Mouse (Mus musculus) hindbrain, embryonic 16.5 days (tissue): ENCODE measurements around the gene Ulk1. TPM values are rescaled to one million over a fixed set of nuclear protein-coding genes. Genes with fewer than 3 reads are reported as not detected.
"Not testable (repeated sequence)": the region's sequence is repeated elsewhere in the genome, so short reads cannot be mapped to it uniquely, and the experiment has no call there.

Experiments used
- ATAC-seq: fragments of 200-750 bp; cut with Nextera tagmentation; 2 replicates; pipeline ENCODE4 v1.8.0; 2017; ENCODE audit warnings: moderate TSS enrichment, moderate library complexity
- H3K27ac ChIP-seq: fragments of 300-500 bp; sonication (generic); 2 replicates; pipeline ENCODE4 v1.5.1; 2014; ENCODE audit warnings: low read depth, mild to moderate bottlenecking, control low read depth, low read length, moderate library complexity
- H3K27me3 ChIP-seq: fragments of 300-500 bp; sonication (generic); replicated peaks from 2 replicates; pipeline ENCODE4 v1.6.1; 2014; ENCODE audit warnings: low read length; ENCODE audit not compliant: control insufficient read depth, insufficient read depth
- H3K36me3 ChIP-seq: fragments of 300-500 bp; sonication (generic); 2 replicates; pipeline ENCODE4 v1.6.1; 2014; ENCODE audit warnings: mild to moderate bottlenecking, low read length, moderate library complexity, mixed read lengths; ENCODE audit not compliant: control insufficient read depth, insufficient read depth
- H3K4me1 ChIP-seq: fragments of 300-500 bp; sonication (generic); 2 replicates; pipeline ENCODE4 v1.6.1; 2014; ENCODE audit warnings: low read depth, low read length; ENCODE audit not compliant: control insufficient read depth, insufficient read depth
- H3K4me2 ChIP-seq: fragments of 300-500 bp; sonication (generic); 2 replicates; pipeline ENCODE4 v1.6.1; 2014; ENCODE audit warnings: mild to moderate bottlenecking, low read length, control low read depth, moderate library complexity
- H3K4me3 ChIP-seq: fragments of 300-500 bp; sonication (generic); 2 replicates; pipeline ENCODE4 v1.5.1; 2014; ENCODE audit warnings: mild to moderate bottlenecking, low read length, control low read depth, moderate library complexity
- H3K9ac ChIP-seq: fragments of 300-500 bp; sonication (generic); 2 replicates; pipeline ENCODE4 v1.6.1; 2014; ENCODE audit warnings: low read depth, mild to moderate bottlenecking, control low read depth, low read length, moderate library complexity
- H3K9me3 ChIP-seq: fragments of 300-500 bp; sonication (generic); 2 replicates; pipeline ENCODE4 v1.6.1; 2014; ENCODE audit warnings: mild to moderate bottlenecking, low read length, moderate library complexity; ENCODE audit not compliant: control insufficient read depth
- WGBS: fragments of 180-500 bp; shearing (Covaris S2); extraction: QIAGEN DNeasy Blood & Tissue Kit; methylation state at CpG from one replicate; pipeline ENCODE4 v1.1.7; 2014; 5-methylcytosine and 5-hydroxymethylcytosine counted together
- polyA plus RNA-seq: library from polyadenylated mRNA; unstranded; fragments of >200 nt; fragmentation: Nextera tagmentation; extraction: Ambion mirVana; gene quantifications from 2 replicates; pipeline ENCODE4 v1.2.1, GENCODE M21; 2015

Ulk1 gene
- polyA plus RNA-seq, 1 experiment from 2014 or later = 20.7 TPM

- not testable (repeated sequence) for H3K4me1 ChIP-seq, H3K27ac ChIP-seq, H3K4me3 ChIP-seq, H3K9me3 ChIP-seq, H3K27me3 ChIP-seq, ATAC-seq, H3K36me3 ChIP-seq, H3K9ac ChIP-seq, H3K4me2 ChIP-seq
- WGBS = 96% methylated on average over 5 of the region's 5 CpGs
These were observed 28.1 kb upstream of the Ulk1 start for GRCm38 (mm10) chr5:110838016-110838415.

- Histone ChIP-seq H3K4me2 (no peak overlapping the region), H3K27me3 (no peaks in the 10 kb centered on the region), H3K9me3 (no peaks in the 10 kb centered on the region), H3K4me3 (no peak overlapping the region), H3K27ac (no peak overlapping the region), H3K4me1 (peaks cover 7% of the 10 kb centered on the region), H3K36me3 (no peaks in the 10 kb centered on the region), H3K9ac (no peak overlapping the region)
- 46% methylated on average over 3 of the region's 3 CpGs for WGBS
- ATAC-seq = no peak
These were observed 26.1 kb upstream of the Ulk1 start for GRCm38 (mm10) chr5:110835959-110836358.

- H3K36me3 ChIP-seq = no peaks in the 10 kb centered on the region
- no peaks in the 10 kb centered on the region for H3K27me3 ChIP-seq
- H3K9me3 ChIP-seq = no peaks in the 10 kb centered on the region
- no peaks in the 10 kb centered on the region for H3K4me1 ChIP-seq
- no peak overlapping the region for H3K4me2 ChIP-seq
- ATAC-seq = no peak
- 90% methylated on average over 5 of the region's 5 CpGs for WGBS
- no peak overlapping the region for H3K4me3 ChIP-seq
- H3K27ac ChIP-seq = no peak overlapping the region
- H3K9ac ChIP-seq = no peak overlapping the region
These were observed 21.3 kb upstream of the Ulk1 start for GRCm38 (mm10) chr5:110831036-110831720.

GRCm38 (mm10) chr5:110827576-110827975 lies 17.7 kb upstream of the Ulk1 start:
- Histone ChIP-seq H3K27ac (no peak overlapping the region), H3K36me3 (no peaks in the 10 kb centered on the region), H3K9ac (no peak overlapping the region), H3K4me3 (no peak overlapping the region), H3K9me3 (no peaks in the 10 kb centered on the region), H3K4me2 (no peak overlapping the region), H3K27me3 (no peaks in the 10 kb centered on the region), H3K4me1 (no peaks in the 10 kb centered on the region)
- WGBS = 89% methylated on average over 5 of the region's 5 CpGs
- ATAC-seq = no peak

- no peak overlapping the region for H3K4me2 ChIP-seq
- no peak overlapping the region for H3K4me3 ChIP-seq
- no peak overlapping the region for H3K9ac ChIP-seq
- WGBS = 88% methylated on average over 8 of the region's 8 CpGs
- no peaks in the 10 kb centered on the region for H3K9me3 ChIP-seq
- no peaks in the 10 kb centered on the region for H3K4me1 ChIP-seq
- no peaks in the 10 kb centered on the region for H3K27me3 ChIP-seq
- no peak for ATAC-seq
- no peak overlapping the region for H3K27ac ChIP-seq
- H3K36me3 ChIP-seq = no peaks in the 10 kb centered on the region
These were observed 17.0 kb upstream of the Ulk1 start for GRCm38 (mm10) chr5:110826781-110827495.

- H3K4me1 ChIP-seq = no peaks in the 10 kb centered on the region
- no peak overlapping the region for H3K9ac ChIP-seq
- no peak overlapping the region for H3K27ac ChIP-seq
- H3K4me3 ChIP-seq = no peak overlapping the region
- WGBS = 89% methylated on average over 4 of the region's 4 CpGs
- no peaks in the 10 kb centered on the region for H3K9me3 ChIP-seq
- no peak for ATAC-seq
- H3K4me2 ChIP-seq = no peak overlapping the region
- H3K36me3 ChIP-seq = no peaks in the 10 kb centered on the region
- no peaks in the 10 kb centered on the region for H3K27me3 ChIP-seq
These were observed 14.5 kb upstream of the Ulk1 start for GRCm38 (mm10) chr5:110824421-110824820.

- no peaks in the 10 kb centered on the region for H3K9me3 ChIP-seq
- H3K36me3 ChIP-seq = no peaks in the 10 kb centered on the region
- peaks cover 26% of the 10 kb centered on the region for H3K4me1 ChIP-seq
- peak overlapping the region; percentile 98 for H3K4me3 ChIP-seq
- under 1% methylated on average over 27 of the region's 27 CpGs for WGBS
- peak overlapping the region; percentile 70 for H3K4me2 ChIP-seq
- peak overlapping the region; percentile 85 for H3K27ac ChIP-seq
- ATAC-seq = peak; percentile 0; the same call in 1 of the 2 replicates
- no peaks in the 10 kb centered on the region for H3K27me3 ChIP-seq
- peak overlapping the region; percentile 98 for H3K9ac ChIP-seq
These were observed 853 bp downstream of the Ulk1 start for GRCm38 (mm10) chr5:110808821-110809666.

- H3K4me3 ChIP-seq = peak overlapping the region; percentile 98
- peak overlapping the region; percentile 98 for H3K9ac ChIP-seq
- H3K27ac ChIP-seq = peak overlapping the region; percentile 75
These were observed 1.8 kb downstream of the Ulk1 start for GRCm38 (mm10) chr5:110808061-110808631.

More at GRCm38 (mm10) chr5:110808061-110808631, 1.8 kb downstream of the Ulk1 start:
- peak overlapping the region; percentile 70 for H3K4me2 ChIP-seq
- H3K27me3 ChIP-seq = no peaks in the 10 kb centered on the region
- H3K36me3 ChIP-seq = no peaks in the 10 kb centered on the region
- H3K4me1 ChIP-seq = peaks cover 26% of the 10 kb centered on the region
- 3% methylated on average over 14 of the region's 14 CpGs for WGBS
- ATAC-seq = peak; percentile 54
- no peaks in the 10 kb centered on the region for H3K9me3 ChIP-seq
